Mouse (Mus musculus): Measurements from ENCODE around the gene Slc25a19. TPM values are rescaled to one million over a fixed set of nuclear protein-coding genes. Genes with fewer than 3 reads are reported as not detected.

Slc25a19 gene
- polyA plus RNA-seq, 1 experiment from 2014 or later, result 22.7 TPM

DNA sequence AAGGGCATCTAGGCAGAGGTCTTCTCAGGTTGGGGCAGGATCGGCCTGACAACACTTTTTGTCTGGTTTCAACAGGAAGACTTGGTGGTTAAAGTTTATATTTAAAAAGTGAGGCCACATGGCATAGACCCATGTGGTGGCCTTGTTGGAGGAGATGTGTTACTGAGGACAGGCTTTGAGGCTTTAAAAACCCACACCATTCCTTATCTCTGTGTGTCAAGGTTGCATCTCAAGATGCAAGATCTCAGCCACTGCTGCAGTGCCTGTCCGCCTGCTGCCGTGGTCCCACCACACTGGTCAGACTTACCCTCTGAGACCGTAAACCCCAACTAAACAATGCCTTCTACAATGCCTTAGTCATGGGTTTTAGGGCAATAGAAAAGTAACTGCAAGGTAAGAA, 29.8 kb downstream of the Slc25a19 start:
- Histone ChIP-seq H3K36me3 (ENCODE audit: control insufficient read depth, insufficient read depth, low read length) (0 out of 2 replicates have a peak, but pooled peaks cover 8% of the 10 kb centered on the region), H3K9me3 (replicated peaks; ENCODE audit: control insufficient read depth, low read length) (no peaks in the 10 kb centered on the region), H3K4me2 (ENCODE audit: low read depth, low read length) (no peak overlapping the region), H3K27me3 (ENCODE audit: control insufficient read depth, insufficient read depth, low read length) (no peaks in the 10 kb centered on the region), H3K4me3 (replicated peaks; ENCODE audit: low read length) (no peak overlapping the region), H3K27ac (ENCODE audit: low read length) (no peak overlapping the region), H3K9ac (ENCODE audit: low read length) (no peak overlapping the region), H3K4me1 (ENCODE audit: control insufficient read depth, insufficient read depth, low read length) (peaks cover 15% of the 10 kb centered on the region)
- no peak for ATAC-seq (ENCODE audit: insufficient read depth, low FRiP score)
- WGBS, result 94% methylated on average over 4 of the region's 4 CpGs

- no peaks in the 10 kb centered on the region for H3K4me1 ChIP-seq (ENCODE audit: control insufficient read depth, insufficient read depth, low read length)
- WGBS, result 91% methylated on average over 3 of the region's 3 CpGs
- ATAC-seq (ENCODE audit: insufficient read depth, low FRiP score), result no peak
- peaks cover 23% of the 10 kb centered on the region; the same call in 1 of the 2 replicates for H3K36me3 ChIP-seq (ENCODE audit: control insufficient read depth, insufficient read depth, low read length)
- no peaks in the 10 kb centered on the region for H3K27me3 ChIP-seq (ENCODE audit: control insufficient read depth, insufficient read depth, low read length)
- H3K4me3 ChIP-seq (replicated peaks; ENCODE audit: low read length), result no peak overlapping the region
- no peak overlapping the region for H3K27ac ChIP-seq (ENCODE audit: low read length)
- no peak overlapping the region for H3K4me2 ChIP-seq (ENCODE audit: low read depth, low read length)
- no peak overlapping the region for H3K9ac ChIP-seq (ENCODE audit: low read length)
- H3K9me3 ChIP-seq (replicated peaks; ENCODE audit: control insufficient read depth, low read length), result no peaks in the 10 kb centered on the region
Observed at GRCm38 (mm10) chr11:115595209-115595608, 32.9 kb downstream of the Slc25a19 start.

GRCm38 (mm10) chr11:115590526-115591075, 37.5 kb downstream of the Slc25a19 start:
- no peaks in the 10 kb centered on the region for H3K27me3 ChIP-seq (ENCODE audit: control insufficient read depth, insufficient read depth, low read length)
- H3K4me2 ChIP-seq (ENCODE audit: low read depth, low read length), result no peak overlapping the region
- H3K4me1 ChIP-seq (ENCODE audit: control insufficient read depth, insufficient read depth, low read length), result no peaks in the 10 kb centered on the region
- no peaks in the 10 kb centered on the region for H3K9me3 ChIP-seq (replicated peaks; ENCODE audit: control insufficient read depth, low read length)
- no peak for ATAC-seq (ENCODE audit: insufficient read depth, low FRiP score)
- H3K36me3 ChIP-seq (ENCODE audit: control insufficient read depth, insufficient read depth, low read length), result peaks cover 39% of the 10 kb centered on the region
- no peak overlapping the region for H3K4me3 ChIP-seq (replicated peaks; ENCODE audit: low read length)
- WGBS, result 73% methylated on average over 2 of the region's 2 CpGs
- H3K9ac ChIP-seq (ENCODE audit: low read length), result no peak overlapping the region
- no peak overlapping the region for H3K27ac ChIP-seq (ENCODE audit: low read length)

- Histone ChIP-seq H3K4me3 (replicated peaks; ENCODE audit: low read length) (no peak overlapping the region), H3K4me1 (ENCODE audit: control insufficient read depth, insufficient read depth, low read length) (no peaks in the 10 kb centered on the region), H3K9ac (ENCODE audit: low read length) (no peak overlapping the region), H3K9me3 (replicated peaks; ENCODE audit: control insufficient read depth, low read length) (no peaks in the 10 kb centered on the region), H3K4me2 (ENCODE audit: low read depth, low read length) (no peak overlapping the region), H3K27ac (ENCODE audit: low read length) (no peak overlapping the region), H3K36me3 (ENCODE audit: control insufficient read depth, insufficient read depth, low read length) (peaks cover 50% of the 10 kb centered on the region), H3K27me3 (ENCODE audit: control insufficient read depth, insufficient read depth, low read length) (no peaks in the 10 kb centered on the region)
- WGBS, result 76% methylated on average over 9 of the region's 9 CpGs
- no peak for ATAC-seq (ENCODE audit: insufficient read depth, low FRiP score)
Observed at GRCm38 (mm10) chr11:115587984-115588383, 40.1 kb downstream of the Slc25a19 start.

GRCm38 (mm10) chr11:115586403-115586802, 41.7 kb downstream of the Slc25a19 start:
- Histone ChIP-seq H3K27me3 (ENCODE audit: control insufficient read depth, insufficient read depth, low read length) (no peaks in the 10 kb centered on the region), H3K36me3 (ENCODE audit: control insufficient read depth, insufficient read depth, low read length) (peaks cover 47% of the 10 kb centered on the region), H3K4me2 (ENCODE audit: low read depth, low read length) (no peak overlapping the region), H3K4me3 (replicated peaks; ENCODE audit: low read length) (no peak overlapping the region), H3K27ac (ENCODE audit: low read length) (no peak overlapping the region), H3K4me1 (ENCODE audit: control insufficient read depth, insufficient read depth, low read length) (no peaks in the 10 kb centered on the region), H3K9me3 (replicated peaks; ENCODE audit: control insufficient read depth, low read length) (no peaks in the 10 kb centered on the region), H3K9ac (ENCODE audit: low read length) (no peak overlapping the region)
- WGBS, result 90% methylated on average over 9 of the region's 9 CpGs
- no peak for ATAC-seq (ENCODE audit: insufficient read depth, low FRiP score)

GRCm38 (mm10) chr11:115585573-115586100, 42.5 kb downstream of the Slc25a19 start:
- Histone ChIP-seq H3K36me3 (ENCODE audit: control insufficient read depth, insufficient read depth, low read length) (peaks cover 49% of the 10 kb centered on the region), H3K4me3 (replicated peaks; ENCODE audit: low read length) (no peak overlapping the region), H3K27me3 (ENCODE audit: control insufficient read depth, insufficient read depth, low read length) (no peaks in the 10 kb centered on the region), H3K9me3 (replicated peaks; ENCODE audit: control insufficient read depth, low read length) (no peaks in the 10 kb centered on the region), H3K9ac (ENCODE audit: low read length) (no peak overlapping the region), H3K27ac (ENCODE audit: low read length) (no peak overlapping the region), H3K4me2 (ENCODE audit: low read depth, low read length) (no peak overlapping the region), H3K4me1 (ENCODE audit: control insufficient read depth, insufficient read depth, low read length) (no peaks in the 10 kb centered on the region)
- no peak for ATAC-seq (ENCODE audit: insufficient read depth, low FRiP score)
- 88% methylated on average over 7 of the region's 7 CpGs for WGBS

GRCm38 (mm10) chr11:115584376-115585073, 43.6 kb downstream of the Slc25a19 start:
- Histone ChIP-seq H3K9me3 (replicated peaks; ENCODE audit: control insufficient read depth, low read length) (no peaks in the 10 kb centered on the region), H3K36me3 (ENCODE audit: control insufficient read depth, insufficient read depth, low read length) (peaks cover 47% of the 10 kb centered on the region), H3K4me2 (ENCODE audit: low read depth, low read length) (no peak overlapping the region), H3K27ac (ENCODE audit: low read length) (no peak overlapping the region), H3K9ac (ENCODE audit: low read length) (no peak overlapping the region), H3K4me3 (replicated peaks; ENCODE audit: low read length) (no peak overlapping the region), H3K27me3 (ENCODE audit: control insufficient read depth, insufficient read depth, low read length) (no peaks in the 10 kb centered on the region), H3K4me1 (ENCODE audit: control insufficient read depth, insufficient read depth, low read length) (no peaks in the 10 kb centered on the region)
- no peak for ATAC-seq (ENCODE audit: insufficient read depth, low FRiP score)
- WGBS, result 88% methylated on average over 10 of the region's 10 CpGs

GRCm38 (mm10) chr11:115582913-115583606, 45.0 kb downstream of the Slc25a19 start:
- Histone ChIP-seq H3K27me3 (ENCODE audit: control insufficient read depth, insufficient read depth, low read length) (no peaks in the 10 kb centered on the region), H3K4me1 (ENCODE audit: control insufficient read depth, insufficient read depth, low read length) (no peaks in the 10 kb centered on the region), H3K36me3 (ENCODE audit: control insufficient read depth, insufficient read depth, low read length) (peaks cover 43% of the 10 kb centered on the region), H3K27ac (ENCODE audit: low read length) (no peak overlapping the region), H3K9me3 (replicated peaks; ENCODE audit: control insufficient read depth, low read length) (no peaks in the 10 kb centered on the region), H3K4me3 (replicated peaks; ENCODE audit: low read length) (no peak overlapping the region), H3K4me2 (ENCODE audit: low read depth, low read length) (no peak overlapping the region), H3K9ac (ENCODE audit: low read length) (no peak overlapping the region)
- no peak for ATAC-seq (ENCODE audit: insufficient read depth, low FRiP score)
- 77% methylated on average over 10 of the region's 10 CpGs for WGBS

GRCm38 (mm10) chr11:115579080-115579479, 49.0 kb downstream of the Slc25a19 start:
- Histone ChIP-seq H3K9ac (ENCODE audit: low read length) (no peak overlapping the region), H3K4me1 (ENCODE audit: control insufficient read depth, insufficient read depth, low read length) (no peaks in the 10 kb centered on the region), H3K27me3 (ENCODE audit: control insufficient read depth, insufficient read depth, low read length) (no peaks in the 10 kb centered on the region), H3K36me3 (ENCODE audit: control insufficient read depth, insufficient read depth, low read length) (peaks cover 22% of the 10 kb centered on the region), H3K4me3 (replicated peaks; ENCODE audit: low read length) (no peak overlapping the region), H3K9me3 (replicated peaks; ENCODE audit: control insufficient read depth, low read length) (no peaks in the 10 kb centered on the region), H3K4me2 (ENCODE audit: low read depth, low read length) (no peak overlapping the region), H3K27ac (ENCODE audit: low read length) (no peak overlapping the region)
- ATAC-seq (ENCODE audit: insufficient read depth, low FRiP score), result no peak
